Mouse (Mus musculus): ENCODE measurements at regions not wholly inside any gene's neighbourhood (a gene's known extent, or its start where the extent isn't known, plus 50 kb on each side); places are given as distances from the start of the nearest gene placed in this dataset.

DNA sequence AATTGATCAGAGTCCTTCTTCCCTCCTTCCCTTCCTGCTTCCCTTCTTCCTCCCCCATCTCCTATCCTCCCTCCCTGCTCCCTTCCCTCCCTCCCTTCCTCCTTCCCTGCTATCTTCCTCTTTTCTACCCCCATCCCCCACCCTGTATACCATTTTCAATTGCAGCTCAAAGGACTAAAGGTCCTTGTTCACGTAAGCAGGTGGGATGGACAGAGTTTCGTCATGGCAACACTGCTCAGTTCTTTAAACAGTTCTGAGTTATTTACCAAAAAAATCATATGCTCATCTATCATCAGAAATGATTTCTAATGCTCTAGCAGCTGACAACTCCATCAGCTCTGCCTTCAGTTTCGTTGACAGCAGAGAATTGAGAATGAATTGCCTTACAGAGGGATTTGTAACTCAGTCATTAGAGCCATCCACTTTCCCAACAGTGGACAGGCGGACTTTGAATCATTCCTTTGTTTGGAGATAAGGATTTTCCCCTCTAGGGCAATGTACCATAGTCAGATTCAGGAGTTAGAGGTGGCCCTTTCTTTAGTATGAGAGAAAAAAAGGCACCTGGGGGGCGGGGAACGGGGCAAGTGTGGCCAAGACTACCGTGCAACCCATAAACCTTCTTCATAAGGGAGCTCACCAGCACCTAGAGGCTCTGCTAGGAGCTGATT, 113.7 kb upstream of the Lrig1 start:
- TF ChIP-seq EP300 (IDR thresholded peaks at IDR 0.05; ENCODE audit: low read depth) (no peak), CTCF (IDR thresholded peaks at IDR 0.05; ENCODE audit: low read depth) (no peak)
